Mouse (Mus musculus) urinary bladder, postnatal 4 days (tissue): ENCODE data around the gene Rchy1.
"Not testable (repeated sequence)": the region's sequence is repeated elsewhere in the genome, so short reads cannot be mapped to it uniquely, and the experiment has no call there.

Source experiments
- DNase-seq, 2 experiments: peaks; one replicate each; pipeline ENCODE4 v3.0.0; 2021 to 2022; ENCODE audit warnings: low spot score in 2 of 2

Rchy1 gene

DNA sequence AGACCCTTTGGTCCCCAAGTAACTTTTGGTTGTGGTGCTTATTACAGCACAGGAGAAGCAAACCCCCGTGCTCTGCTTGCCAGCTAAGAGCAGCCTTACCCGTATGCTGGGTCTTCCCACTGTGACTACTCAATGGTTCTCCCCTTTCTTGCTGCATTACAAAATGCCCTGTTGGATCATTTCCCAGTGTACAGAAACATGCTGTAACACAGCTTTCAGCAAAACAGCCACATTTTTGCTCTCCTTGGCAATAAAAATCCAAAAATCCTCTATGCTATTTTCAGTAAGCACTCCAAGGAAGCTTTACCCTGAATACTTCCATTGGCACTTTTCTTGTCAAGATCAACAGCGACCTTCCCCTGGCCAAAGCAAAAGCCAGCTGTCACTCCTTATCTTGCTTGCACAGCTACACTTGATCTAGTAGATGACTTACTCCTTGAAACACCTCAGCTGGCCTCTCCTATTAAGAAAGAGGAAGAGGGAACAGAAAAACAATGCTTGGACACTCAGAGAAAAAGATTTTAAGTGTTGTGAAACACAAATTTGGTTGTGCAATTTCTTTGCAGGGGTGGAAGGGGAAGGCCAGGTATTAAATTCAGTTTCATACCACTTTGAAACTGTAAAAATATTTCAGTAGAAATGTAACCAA, 2.1 kb downstream of the Rchy1 start:
- no peak for DNase-seq

DNA sequence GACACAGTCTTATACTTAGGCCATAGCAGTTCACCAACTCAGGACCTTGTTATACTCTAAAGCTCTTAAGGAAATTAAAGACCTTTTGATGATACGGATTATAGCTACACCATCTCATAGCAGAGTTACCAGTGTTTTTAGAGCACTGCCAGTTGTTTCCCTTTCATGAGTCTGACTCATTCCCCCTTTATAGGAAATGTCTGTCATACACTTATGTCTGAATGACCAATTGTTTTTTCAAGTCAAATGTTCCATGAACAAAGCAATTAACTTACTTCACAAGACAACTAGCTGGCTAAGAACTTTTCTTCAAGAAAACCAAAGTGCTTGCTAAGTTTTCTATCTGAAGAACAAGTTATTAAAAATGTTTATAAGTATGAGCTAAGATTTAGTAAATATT, 2.9 kb downstream of the Rchy1 start:
- DNase-seq: no peak

GRCm38 (mm10) chr5:91959096-91959495, 3.8 kb downstream of the Rchy1 start:
- no peak for DNase-seq

GRCm38 (mm10) chr5:91956991-91957760, 5.7 kb downstream of the Rchy1 start:
- DNase-seq: no peak

- DNase-seq: no peak
Observed at GRCm38 (mm10) chr5:91951404-91951803, 11.5 kb downstream of the Rchy1 start.

- DNase-seq: no peak
Observed at GRCm38 (mm10) chr5:91949441-91949840, 13.4 kb downstream of the Rchy1 start.

- DNase-seq: no peak
Observed at GRCm38 (mm10) chr5:91947008-91947407, 15.9 kb downstream of the Rchy1 start.

GRCm38 (mm10) chr5:91945609-91946008, 17.3 kb downstream of the Rchy1 start:
- DNase-seq: not testable (repeated sequence)

DNA sequence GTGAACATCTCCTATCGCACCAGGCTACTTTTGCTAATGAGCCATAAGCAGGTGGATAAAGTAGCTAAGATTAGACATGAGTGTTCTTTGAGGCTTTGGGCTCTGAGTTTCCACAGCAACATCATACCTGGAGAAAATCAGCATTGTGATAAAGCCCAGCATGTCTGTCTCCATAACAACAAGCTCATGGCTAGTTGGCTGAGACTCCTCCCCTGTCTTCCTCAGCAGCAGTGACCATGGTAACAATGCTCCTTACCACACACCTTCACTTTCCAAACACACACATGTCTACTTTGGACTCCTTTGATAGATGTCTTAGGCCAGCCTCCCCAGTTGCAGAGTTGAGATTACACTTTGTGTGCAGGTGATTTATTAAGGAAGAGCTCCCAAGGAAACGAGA, 49.6 kb downstream of the Rchy1 start:
- no peak for DNase-seq

DNA sequence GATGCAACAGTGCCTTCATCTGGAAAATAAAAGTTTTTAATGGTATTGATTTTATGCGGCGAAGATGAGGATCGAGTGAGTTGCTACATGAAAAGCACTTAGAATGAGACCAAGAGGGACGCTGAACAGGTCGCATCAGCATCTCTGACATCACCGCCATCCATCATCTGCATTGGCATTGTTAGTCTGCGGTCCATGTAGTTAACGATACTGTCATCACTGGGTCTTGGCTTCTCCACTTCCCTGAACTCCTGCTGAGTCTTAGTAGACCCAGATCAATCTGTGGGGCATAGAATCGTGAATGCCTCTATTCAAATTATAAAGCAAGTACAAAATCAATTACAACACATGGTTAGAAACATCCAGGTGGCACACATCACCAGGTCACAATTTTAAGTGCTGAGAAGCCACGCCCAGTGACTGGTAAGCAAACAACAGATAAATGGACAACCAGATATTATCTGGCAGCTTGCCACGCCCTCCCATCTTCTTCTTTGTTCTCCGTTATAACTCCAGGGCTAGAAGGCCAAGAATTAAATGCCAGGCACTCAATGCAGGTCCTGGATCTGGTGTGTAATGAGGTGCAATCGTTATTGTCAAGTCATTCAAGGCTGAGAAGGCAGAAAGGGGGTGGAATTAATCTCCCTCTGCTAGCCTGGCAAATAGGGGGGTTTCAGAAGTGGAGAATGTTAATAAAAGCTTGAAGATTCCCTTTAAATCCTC, 51.3 kb downstream of the Rchy1 start:
- no peak for DNase-seq

- DNase-seq: no peak
Observed at GRCm38 (mm10) chr5:91910616-91911015, 52.3 kb downstream of the Rchy1 start.

- no peak for DNase-seq
Observed at GRCm38 (mm10) chr5:91909010-91909620, 53.8 kb downstream of the Rchy1 start.
